Comparison of ENCODE assay signal across 10 mouse cellular contexts in genomic region chr19:3972229-3972628, GRCm38 (mm10). TPM values are rescaled to one million over a fixed set of nuclear protein-coding genes. Genes with fewer than 3 reads are reported as not detected.
DNase-seq lines count a peak whose midpoint lies in the region; ATAC-seq and TF ChIP-seq lines count a peak whose summit lies in the region.
"Had no signal": no experiment of that assay in that cellular context is flagged by ENCODE, and none has a peak within 500 bp of the region (broad histone marks: within the 10 kb centered on the region; RNA-seq: fewer than 3 reads in every experiment).

Gene Aldh3b2 (plus strand): TSS chr19:3972328.

- no peak for TF ChIP-seq CTCF in bone marrow, adult 2 months (IDR thresholded peaks at IDR 0.05; ENCODE audit: control insufficient read depth, insufficient read depth, low read length)

- no peaks in the 10 kb centered on the region for H3K9me3 ChIP-seq in embryonic facial prominence, embryonic 11.5 days (replicated peaks; ENCODE audit: control insufficient read depth, low read length)
- no peaks in the 10 kb centered on the region for H3K9me3 ChIP-seq in limb, embryonic 15.5 days
- no peaks in the 10 kb centered on the region for H3K9me3 ChIP-seq in heart, embryonic 12.5 days (replicated peaks)
- H3K9me3 ChIP-seq: heart, embryonic 10.5 days had no signal

- no peak within 1 kb of the TSS for H3K27ac ChIP-seq in bone marrow, adult 2 months (ENCODE audit: control insufficient read depth, insufficient read depth, low read depth, low read length, poor library complexity)
- peak within 1 kb of the TSS; percentile 20; the same call in 1 of the 2 replicates for H3K27ac ChIP-seq in embryonic facial prominence, embryonic 11.5 days (replicated peaks; ENCODE audit: low read depth, low read length)
- H3K27ac ChIP-seq in limb, embryonic 15.5 days, result peak within 1 kb of the TSS; percentile 35
- no peak within 1 kb of the TSS for H3K27ac ChIP-seq in heart, embryonic 12.5 days (ENCODE audit: poor library complexity, severe bottlenecking)
- H3K27ac ChIP-seq: heart, embryonic 10.5 days had no signal

- 67% methylated on average over 9 of the region's 9 CpGs for WGBS in bone marrow, adult 2 months
- WGBS in embryonic facial prominence, embryonic 11.5 days, result 33% methylated on average over 9 of the region's 9 CpGs
- 24% methylated on average over 9 of the region's 9 CpGs for WGBS in limb, embryonic 15.5 days
- WGBS in heart, embryonic 12.5 days, result 42% methylated on average over 9 of the region's 9 CpGs

- no peak within 1 kb of the TSS for H3K4me2 ChIP-seq in embryonic facial prominence, embryonic 11.5 days (ENCODE audit: low read depth, low read length)
- H3K4me2 ChIP-seq in limb, embryonic 15.5 days, result no peak within 1 kb of the TSS
- H3K4me2 ChIP-seq in heart, embryonic 12.5 days, result no peak within 1 kb of the TSS

- no peak for ATAC-seq in embryonic facial prominence, embryonic 11.5 days (replicated peaks; ENCODE audit: insufficient number of reproducible peaks, low FRiP score, low TSS enrichment, low read depth)
- ATAC-seq in limb, embryonic 15.5 days (ENCODE audit: insufficient number of reproducible peaks, low FRiP score, low TSS enrichment, low read depth), result peak; percentile 51
- ATAC-seq in megakaryocyte-erythroid progenitor cell, adult 5-6 weeks (replicated peaks; ENCODE audit: low FRiP score, low TSS enrichment, poor library complexity, severe bottlenecking), result peak; percentile 60
- ATAC-seq in heart, embryonic 12.5 days (ENCODE audit: insufficient number of reproducible peaks, low FRiP score), result no peak
- ATAC-seq: forebrain, embryonic 14.5 days had no signal

- no peaks in the 10 kb centered on the region for H3K36me3 ChIP-seq in embryonic facial prominence, embryonic 11.5 days (replicated peaks; ENCODE audit: control insufficient read depth, insufficient read depth, low read depth, low read length)
- H3K36me3 ChIP-seq in limb, embryonic 15.5 days, result no peaks in the 10 kb centered on the region
- no peaks in the 10 kb centered on the region for H3K36me3 ChIP-seq in heart, embryonic 12.5 days
- H3K36me3 ChIP-seq: heart, embryonic 10.5 days had no signal

- no peak for TF ChIP-seq POLR2A in bone marrow, adult 2 months (IDR thresholded peaks at IDR 0.05; ENCODE audit: borderline replicate concordance, control insufficient read depth, low read depth, low read length)

- H3K4me3 ChIP-seq in bone marrow, adult 2 months (replicated peaks; ENCODE audit: control insufficient read depth, low read depth, low read length), result peak within 1 kb of the TSS; percentile 8
- no peak within 1 kb of the TSS for H3K4me3 ChIP-seq in embryonic facial prominence, embryonic 11.5 days (ENCODE audit: low read depth, low read length)
- no peak within 1 kb of the TSS for H3K4me3 ChIP-seq in limb, embryonic 15.5 days
- H3K4me3 ChIP-seq in heart, embryonic 12.5 days, result no peak within 1 kb of the TSS
- H3K4me3 ChIP-seq: heart, embryonic 10.5 days had no signal

- DNase-seq in embryonic facial prominence, embryonic 11.5 days (ENCODE audit: low spot score), result peak; percentile 47
- DNase-seq in kidney, postnatal 10 days, result no peak
- no peak for DNase-seq in MN1 (ENCODE audit: low spot score)
- no peak for DNase-seq in left cerebral cortex, adult 8-10 months (ENCODE audit: low spot score in 2 of 2)

- no peaks in the 10 kb centered on the region for H3K27me3 ChIP-seq in embryonic facial prominence, embryonic 11.5 days (ENCODE audit: control insufficient read depth, insufficient read depth, low read length)
- no peaks in the 10 kb centered on the region for H3K27me3 ChIP-seq in limb, embryonic 15.5 days
- H3K27me3 ChIP-seq in heart, embryonic 12.5 days (replicated peaks), result peaks cover 44% of the 10 kb centered on the region

- no peaks in the 10 kb centered on the region; the same call in 1 of the 2 replicates for H3K4me1 ChIP-seq in bone marrow, adult 2 months (ENCODE audit: control insufficient read depth, insufficient read depth, low read length)
- no peaks in the 10 kb centered on the region for H3K4me1 ChIP-seq in embryonic facial prominence, embryonic 11.5 days (ENCODE audit: control insufficient read depth, insufficient read depth, low read length)
- peaks cover 19% of the 10 kb centered on the region for H3K4me1 ChIP-seq in limb, embryonic 15.5 days
- peaks cover 16% of the 10 kb centered on the region for H3K4me1 ChIP-seq in heart, embryonic 12.5 days (replicated peaks)

- no peak within 1 kb of the TSS for H3K9ac ChIP-seq in embryonic facial prominence, embryonic 11.5 days (replicated peaks; ENCODE audit: low read length)
- 0 out of 2 replicates have a peak within 1 kb of the TSS, but pooled peaks have one; percentile 1 for H3K9ac ChIP-seq in limb, embryonic 15.5 days
- H3K9ac ChIP-seq in heart, embryonic 12.5 days, result no peak within 1 kb of the TSS

RNA-seq across cellular contexts. Expression of gene Aldh3b2, which starts in this region (rescaled TPM):
- 2.4 and 4.2 TPM in 2 replicates for polyA plus RNA-seq in bone marrow, adult 2 months (2011; ENCODE audit: insufficient read depth, insufficient read length, low replicate concordance, missing spikeins)
- 1.2 and 1.6 TPM in 2 replicates for polyA plus RNA-seq in embryonic facial prominence, embryonic 11.5 days (2014; fragmentation: Nextera tagmentation; extraction: Ambion mirVana)
- 35.9 and 37.2 TPM in 2 replicates for polyA plus RNA-seq in limb, embryonic 15.5 days (2015; fragmentation: Nextera tagmentation; extraction: Ambion mirVana)
- 0.50 TPM in 1 of 2 replicates, not detected in the other for total RNA-seq in megakaryocyte-erythroid progenitor cell, adult 5-6 weeks (2014; fragmentation: Nextera tagmentation)
- total RNA-seq in megakaryocyte-erythroid progenitor cell, adult 5-6 weeks (2017), result 0.99 TPM in 1 of 2 replicates, not detected in the other
- 0.40 and 0.86 TPM in 2 replicates for polyA plus RNA-seq in heart, embryonic 12.5 days (2016; fragmentation: Nextera tagmentation; extraction: Ambion mirVana)
- 1 to 10 TPM in 1 of 4 experiments, under 1 TPM in 3; 0.80 to 1.3 (median 0.91) TPM for total RNA-seq in left cerebral cortex, adult 8-10 months (2022)

Comparison
In these comparisons a context has a peak if more than half of its experiments do, and no peak if none do; other contexts are left out.
1. Peak in ATAC-seq in megakaryocyte-erythroid progenitor cell, adult 5-6 weeks; RNA of the gene not detected or under 1 TPM.
2. H3K27ac ChIP-seq: peak in embryonic facial prominence, embryonic 11.5 days (single experiment) and limb, embryonic 15.5 days (single experiment); none in bone marrow, adult 2 months (single experiment) and heart, embryonic 12.5 days (single experiment).